Mouse (Mus musculus): Measurements from ENCODE around the gene Gm20538. TPM values are rescaled to one million over a fixed set of nuclear protein-coding genes. Genes with fewer than 3 reads are reported as not detected.

Gene Gm20538
- total RNA-seq, 2 experiments from 2014 or later, result not detected

Other genes with a start within 250 kb of the Gm20538 start
- gene Scd4, start 219.7 kb downstream of the Gm20538 start, total RNA-seq (2021), result 10 to 100 TPM in 1 of 2 experiments, 1 to 10 TPM in 1; 8.2 to 15.2 TPM
- 10 to 100 TPM; 25.8 to 78.5 TPM for gene Scd1, start 145.0 kb downstream of the Gm20538 start, total RNA-seq (2021)
- not detected for gene Wnt8b, start 59.4 kb downstream of the Gm20538 start, total RNA-seq (2021)
- 1 to 10 TPM; 7.6 to 8.5 TPM for gene Sec31b, start 7.0 kb downstream of the Gm20538 start, total RNA-seq (2021)
- gene Ndufb8, start 2.6 kb upstream of the Gm20538 start, total RNA-seq (2021), result 1,000 to 10,000 TPM; 2,008 to 2,098 TPM
- 10 to 100 TPM; 54.3 to 59.0 TPM for gene Hif1an, start 10.0 kb upstream of the Gm20538 start, total RNA-seq (2021)
- not detected for gene Pax2, start 203.2 kb upstream of the Gm20538 start, total RNA-seq (2021)